Mouse (Mus musculus): ENCODE data around the gene 3830403N18Rik.
"Not testable (repeated sequence)": the region's sequence is repeated elsewhere in the genome, so short reads cannot be mapped to it uniquely, and the experiment has no call there.

The 3830403N18Rik gene

GRCm38 (mm10) chrX:56136336-56136909, at the start of gene 3830403N18Rik:
Gene 3830403N18Rik, plus strand, starts transcription at chrX:56136572.
- DNase-seq (ENCODE audit: low read depth, low spot score): not testable (repeated sequence)

DNA sequence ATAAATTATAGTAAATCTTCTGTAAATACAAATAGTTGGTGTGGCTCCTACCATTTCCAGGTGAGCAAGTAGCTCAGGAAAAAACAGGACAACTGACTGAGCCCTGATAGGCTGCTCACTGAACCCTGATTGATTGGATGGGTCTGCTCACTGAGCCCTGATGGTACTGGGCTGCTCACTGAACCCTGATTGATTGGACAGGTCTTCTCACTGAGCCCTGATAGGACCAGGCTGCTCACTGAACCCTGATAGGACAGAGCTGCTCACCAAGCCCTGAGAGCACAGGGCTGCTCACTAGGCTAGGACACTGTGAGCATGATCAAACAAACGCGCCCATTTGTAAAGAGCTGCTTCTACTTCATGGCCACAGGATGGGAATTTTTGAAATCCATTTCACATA, 15.0 kb downstream of the 3830403N18Rik start:
- DNase-seq (ENCODE audit: low read depth, low spot score): no peak

GRCm38 (mm10) chrX:56186449-56186848, 50.1 kb downstream of the 3830403N18Rik start:
- DNase-seq (ENCODE audit: low read depth, low spot score): not testable (repeated sequence)

Measured in telencephalon, adult 2 months (tissue).